Mouse (Mus musculus) testis, postnatal 14 days (tissue): ENCODE measurements around the gene 1110051M20Rik.

Experiments used
- DNase-seq: peaks from one replicate; pipeline ENCODE4 v3.0.0; 2021; ENCODE audit warnings: low spot score

1110051M20Rik gene

GRCm38 (mm10) chr2:91457656-91458251 lies 13.2 kb upstream of the 1110051M20Rik start:
- no peak for DNase-seq

DNA sequence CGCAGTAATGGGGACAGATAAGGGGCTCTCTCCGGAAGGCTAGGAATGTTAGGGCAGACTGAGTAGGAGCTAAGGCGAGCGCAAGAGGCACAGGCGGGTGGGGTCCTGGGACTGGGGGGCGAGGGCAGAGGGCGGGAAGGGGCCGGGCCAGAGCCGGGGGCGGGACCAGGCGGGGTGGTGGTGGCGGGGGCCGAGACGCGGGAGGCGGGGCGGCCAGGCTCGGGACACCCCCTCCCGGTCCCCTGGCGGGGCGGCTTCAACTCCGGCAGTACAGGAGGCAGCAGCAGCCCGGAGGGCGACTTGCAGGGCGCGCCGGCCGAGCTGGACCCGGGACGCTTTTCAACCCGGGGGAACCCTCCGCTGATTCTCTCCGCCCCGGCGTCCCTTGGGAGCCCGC lies 12.8 kb upstream of the 1110051M20Rik start, which contains the start of gene Lrp4:
TSS of gene Lrp4 (plus strand) at position 253 of the 397 bp plus-strand sequence.
- DNase-seq: no peak

GRCm38 (mm10) chr2:91456491-91457100 lies 12.1 kb upstream of the 1110051M20Rik start:
- DNase-seq: no peak

DNA sequence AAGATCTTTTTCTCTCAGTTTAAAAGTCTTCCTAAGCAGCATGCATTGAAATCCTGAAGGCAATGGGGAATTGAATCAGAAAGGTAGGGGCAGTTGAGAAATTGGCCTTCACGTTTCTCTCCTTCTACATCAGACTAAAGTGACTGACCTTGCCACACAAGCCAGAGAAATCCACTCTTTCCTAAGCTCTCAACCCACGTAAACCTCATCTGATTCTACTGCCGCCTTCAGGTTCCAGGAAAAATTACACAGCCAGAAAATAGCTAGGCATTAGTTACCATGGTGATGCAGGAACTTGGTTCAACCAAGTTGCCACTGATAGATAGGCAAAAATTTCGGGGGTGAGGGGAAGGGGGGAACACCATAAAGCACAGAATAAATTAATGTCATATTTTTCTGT lies 11.3 kb upstream of the 1110051M20Rik start:
- no peak for DNase-seq

DNA sequence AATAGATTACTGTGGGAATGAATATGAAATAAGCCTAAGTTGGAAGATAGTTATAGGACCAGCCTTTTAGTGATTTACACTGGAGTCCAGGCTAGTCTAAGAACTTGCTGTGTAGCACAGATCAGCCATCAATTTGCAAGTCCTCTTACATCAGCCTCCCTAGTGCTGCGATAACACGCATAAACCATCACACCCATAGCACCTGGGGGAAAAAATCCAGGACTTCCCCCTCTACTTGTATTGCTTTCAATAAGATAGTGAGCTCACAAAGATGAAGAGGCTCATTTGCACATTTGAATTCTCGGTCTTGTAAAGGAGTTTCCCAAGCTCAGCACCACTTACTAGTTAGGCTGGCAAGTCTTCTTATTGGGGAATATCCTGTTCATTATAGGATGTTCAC lies 9.9 kb upstream of the 1110051M20Rik start:
- DNase-seq: no peak

- DNase-seq: no peak
These were observed 8.9 kb upstream of the 1110051M20Rik start for GRCm38 (mm10) chr2:91453231-91454075.

DNA sequence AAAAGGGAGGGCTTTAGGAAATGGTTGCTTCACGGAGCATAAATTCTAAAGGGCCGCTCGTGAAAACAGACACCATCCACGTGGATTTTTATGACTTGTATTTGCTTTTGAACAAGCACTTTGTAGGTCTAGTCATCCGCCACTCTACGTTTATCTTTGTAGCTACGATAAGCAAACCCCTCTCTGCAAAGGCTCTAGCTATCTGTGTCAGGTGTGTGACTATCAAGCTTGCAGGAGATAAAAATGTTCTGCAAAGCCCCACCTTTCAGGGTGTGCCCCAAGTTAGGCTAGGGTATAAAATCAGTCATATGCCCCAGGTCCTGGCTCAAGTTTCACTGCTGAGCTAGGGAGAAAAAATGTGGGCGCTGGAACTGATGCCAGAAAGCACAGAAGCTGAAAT lies 8.2 kb upstream of the 1110051M20Rik start:
- DNase-seq: no peak

DNA sequence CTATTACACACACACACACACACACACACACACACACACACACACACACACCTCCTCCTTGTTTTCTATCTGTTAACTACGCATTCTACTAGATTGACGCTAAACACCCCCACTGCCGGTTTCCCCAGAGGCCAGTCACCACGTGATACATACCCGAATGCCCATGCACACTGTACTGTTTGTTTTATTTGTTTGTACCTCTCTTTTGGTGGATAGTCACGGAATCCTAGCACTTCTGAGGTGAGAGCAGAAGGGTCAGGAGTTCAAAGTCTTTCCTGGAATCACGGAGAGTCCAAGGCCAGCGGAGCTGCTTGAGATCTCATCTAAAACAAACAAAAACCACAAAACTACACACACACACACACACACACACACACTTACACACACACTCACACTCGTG lies 5.8 kb upstream of the 1110051M20Rik start:
- no peak for DNase-seq

DNA sequence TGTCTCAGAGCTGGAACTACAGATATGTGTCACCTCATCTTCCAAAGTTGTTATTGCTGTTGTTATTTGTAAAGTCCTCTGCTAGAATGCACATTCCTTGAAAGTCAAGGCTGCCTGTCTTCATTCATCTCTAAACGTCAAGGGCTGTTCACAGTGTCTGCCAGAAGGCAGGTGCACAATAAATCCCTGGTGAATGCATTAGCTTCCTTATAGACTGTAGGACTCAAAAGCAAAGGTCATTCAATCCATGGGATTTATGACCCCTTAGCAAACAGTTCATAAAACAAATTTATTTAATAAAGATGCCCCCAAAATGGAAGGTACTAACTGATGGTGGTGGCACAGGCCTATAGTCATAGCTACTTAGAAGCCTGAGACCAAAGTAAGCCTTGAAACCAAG lies 5.2 kb upstream of the 1110051M20Rik start:
- DNase-seq: no peak

DNA sequence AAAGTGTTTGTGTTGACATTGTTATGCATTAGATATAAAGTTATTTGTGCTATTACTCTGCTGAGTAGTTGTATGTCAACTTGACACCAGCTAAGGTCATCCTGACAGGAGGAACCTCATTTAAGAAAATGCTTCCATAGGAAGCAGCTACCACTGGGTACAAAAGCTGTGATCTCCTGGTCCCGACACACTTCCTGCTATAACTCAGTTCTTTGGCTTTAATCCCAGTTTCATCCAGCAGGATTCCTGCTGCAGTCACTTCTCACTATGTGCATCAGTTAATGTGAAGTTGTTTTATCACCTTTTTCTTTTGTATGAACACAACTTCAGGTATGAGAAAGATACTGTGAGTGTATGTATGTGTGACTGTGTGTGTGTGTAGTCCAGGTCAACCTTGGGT lies 2.3 kb downstream of the 1110051M20Rik start:
- DNase-seq: no peak

DNA sequence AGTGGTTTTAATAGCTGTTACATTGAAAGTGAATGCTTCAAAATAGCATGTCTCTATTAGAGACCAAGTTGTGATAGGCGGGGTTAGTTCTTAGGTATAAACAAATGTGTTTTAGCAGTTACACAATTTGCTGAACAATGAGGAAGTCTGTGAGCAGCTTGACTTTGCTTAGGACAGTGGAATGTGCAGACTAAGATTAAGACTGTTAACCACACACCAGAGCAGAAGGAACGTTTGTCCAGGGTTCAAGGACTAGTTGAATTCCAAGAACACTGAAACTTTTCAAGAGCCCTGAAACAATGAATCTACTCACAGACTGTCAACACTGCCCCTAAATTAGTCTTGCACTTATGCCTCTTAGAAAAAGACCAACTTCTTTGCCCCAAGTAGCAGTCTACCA lies 2.8 kb downstream of the 1110051M20Rik start:
- DNase-seq: no peak

DNA sequence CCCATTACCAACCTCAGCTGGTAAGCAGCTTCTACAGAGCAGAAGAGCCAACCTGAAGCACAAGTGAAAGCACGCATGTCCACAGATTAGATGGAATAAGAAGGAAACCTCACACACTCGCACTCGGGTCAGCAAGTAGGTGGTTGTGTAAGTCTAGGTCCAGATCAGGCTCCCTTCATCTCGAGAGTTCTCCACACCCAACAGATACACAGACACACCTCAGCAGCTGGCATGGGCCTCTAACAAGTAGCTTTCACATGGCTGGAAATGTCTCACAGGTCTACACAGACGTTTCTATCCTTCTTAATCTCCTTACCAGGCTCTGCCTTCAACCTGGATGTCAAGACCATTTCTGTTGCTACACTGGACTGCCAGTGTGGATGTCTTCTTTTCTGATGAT lies 3.8 kb downstream of the 1110051M20Rik start:
- no peak for DNase-seq

DNA sequence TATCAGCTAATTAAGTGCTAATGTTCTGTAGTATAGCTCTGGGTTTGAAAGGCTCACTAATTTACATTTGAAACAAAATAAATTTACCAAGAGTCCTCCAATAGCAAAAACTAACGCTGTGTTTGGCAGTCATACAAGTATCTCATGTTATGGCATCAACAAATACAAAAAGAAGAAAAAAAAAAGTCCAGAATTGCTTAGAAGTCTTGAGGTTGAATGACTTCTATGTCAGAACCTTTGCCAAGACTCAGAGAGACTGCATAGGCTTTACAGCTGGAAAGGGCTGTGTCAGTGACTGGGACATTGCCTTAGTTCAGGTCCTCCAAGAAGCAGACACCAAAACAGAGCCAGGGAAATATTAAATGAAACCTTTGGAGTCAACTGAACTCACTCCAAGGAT lies 4.6 kb downstream of the 1110051M20Rik start:
- DNase-seq: no peak

DNA sequence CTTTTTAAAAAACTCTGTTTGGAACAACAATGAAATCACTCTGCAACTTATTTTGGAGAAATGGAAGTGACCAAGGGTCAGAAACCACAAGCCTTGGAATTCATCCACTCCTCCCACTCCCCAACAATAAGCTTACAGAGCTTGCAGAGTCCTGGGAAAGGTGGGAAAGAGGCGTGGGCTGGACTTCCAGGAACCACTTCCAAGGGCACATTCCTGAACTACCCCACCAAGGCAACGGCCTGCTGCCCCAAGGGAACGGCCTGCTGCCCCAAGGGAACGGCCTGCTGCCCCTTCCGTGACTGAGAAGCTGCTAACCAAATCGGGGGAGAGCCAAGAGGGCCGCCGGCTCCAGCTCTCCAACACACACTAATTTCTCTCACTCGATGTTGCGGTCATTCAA lies 5.2 kb downstream of the 1110051M20Rik start:
- DNase-seq: no peak

- DNase-seq: no peak
These were observed 7.2 kb downstream of the 1110051M20Rik start for GRCm38 (mm10) chr2:91437116-91437815.

DNA sequence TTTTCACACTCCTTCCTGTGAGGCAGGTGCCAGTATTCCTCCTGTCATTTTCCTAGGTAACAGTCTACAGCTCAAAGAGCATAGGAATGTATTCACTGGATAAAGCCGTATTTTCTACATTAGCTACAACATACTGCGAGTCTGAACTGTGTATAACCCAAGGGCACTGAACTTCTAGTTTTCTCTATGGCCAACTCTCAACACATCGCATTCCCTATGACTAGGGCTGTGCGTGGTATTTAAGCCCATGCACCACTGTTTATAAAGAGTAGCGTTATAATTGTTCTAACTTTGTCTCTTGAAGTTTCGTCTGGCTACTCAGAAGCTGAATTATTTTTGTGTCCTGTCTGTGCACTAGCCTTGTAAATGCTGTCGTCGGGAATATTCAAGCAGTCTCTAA lies 7.8 kb downstream of the 1110051M20Rik start:
- DNase-seq: no peak

GRCm38 (mm10) chr2:91430600-91430919 lies 13.9 kb downstream of the 1110051M20Rik start:
- DNase-seq: no peak

DNA sequence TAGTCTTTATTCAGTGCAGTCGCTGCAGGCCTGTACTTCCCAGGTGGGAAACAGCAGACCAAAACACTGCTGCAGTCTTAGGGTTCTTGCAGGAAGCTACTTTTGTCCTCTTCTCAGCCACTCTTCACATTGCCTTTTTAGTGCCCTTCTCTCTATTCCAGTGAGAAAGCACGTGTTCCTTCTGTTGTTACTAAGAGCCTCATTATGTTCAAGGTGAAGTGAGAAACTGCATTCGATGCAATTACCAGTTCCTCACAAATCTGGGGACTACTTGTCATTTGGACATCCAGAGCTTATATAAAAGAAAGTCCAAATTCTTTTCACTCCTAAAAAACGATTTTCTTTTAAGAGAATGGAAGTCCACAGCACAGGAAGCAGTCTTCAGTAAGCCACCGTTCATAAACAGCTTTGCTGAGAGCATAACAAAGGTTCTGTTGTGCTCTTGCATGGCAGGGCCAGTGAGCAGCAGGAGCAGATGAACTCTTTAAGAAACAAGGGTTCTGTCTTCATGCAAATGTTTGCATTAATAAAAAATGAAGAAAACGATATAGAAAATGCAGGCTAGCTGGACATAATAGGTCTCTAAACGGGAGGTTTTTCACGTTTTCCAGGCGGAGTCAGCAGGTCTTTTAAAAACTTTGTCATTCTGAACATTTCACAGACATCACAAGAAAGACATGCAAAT lies 14.4 kb downstream of the 1110051M20Rik start:
- DNase-seq: no peak

GRCm38 (mm10) chr2:91429146-91429545 lies 15.4 kb downstream of the 1110051M20Rik start:
- DNase-seq: no peak

DNA sequence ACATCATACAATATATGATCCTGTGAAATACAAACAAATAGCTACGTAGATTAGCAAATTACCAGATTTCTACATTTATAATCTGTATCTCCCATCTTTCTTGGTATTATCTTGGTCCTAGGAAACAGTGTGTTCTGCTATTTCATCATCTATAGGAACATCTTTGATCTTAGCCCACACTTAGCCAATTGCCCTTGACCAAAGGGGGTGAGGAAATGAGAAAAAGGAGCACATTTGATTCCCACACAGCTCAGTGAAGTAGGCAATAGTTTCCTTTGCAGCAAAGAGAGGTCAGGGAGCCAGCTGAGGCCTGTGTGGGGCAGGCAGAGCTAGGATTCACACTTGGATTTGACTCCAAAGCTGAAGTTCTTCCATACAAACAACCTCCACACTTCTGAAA lies 18.2 kb downstream of the 1110051M20Rik start:
- no peak for DNase-seq

GRCm38 (mm10) chr2:91424061-91424720 lies 20.3 kb downstream of the 1110051M20Rik start:
- no peak for DNase-seq

DNA sequence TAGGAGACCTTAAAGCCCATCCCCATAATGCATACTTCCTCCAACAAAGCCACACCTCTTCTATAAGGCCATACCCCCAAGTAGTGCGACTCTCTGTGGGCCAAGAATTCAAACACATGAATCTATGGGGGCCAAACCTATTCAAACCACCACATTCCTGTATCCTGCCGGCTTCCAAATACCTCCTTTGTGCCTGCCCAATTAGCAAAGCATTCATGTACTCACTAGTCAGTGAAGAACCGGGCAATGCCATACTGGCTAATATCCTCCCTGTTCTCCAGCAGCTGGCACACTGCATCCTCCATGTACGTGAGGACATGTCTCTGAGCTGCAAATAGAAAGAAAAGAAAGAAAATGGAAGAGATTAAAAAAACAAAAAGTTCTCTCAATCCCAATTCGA lies 22.9 kb downstream of the 1110051M20Rik start:
- DNase-seq: no peak
